Mouse (Mus musculus): ENCODE results near the gene Gpr35. TPM values are rescaled to one million over a fixed set of nuclear protein-coding genes. Genes with fewer than 3 reads are reported as not detected.

Gene Gpr35
- polyA plus RNA-seq, 1 experiment from 2014 or later = 0.38 TPM

DNA sequence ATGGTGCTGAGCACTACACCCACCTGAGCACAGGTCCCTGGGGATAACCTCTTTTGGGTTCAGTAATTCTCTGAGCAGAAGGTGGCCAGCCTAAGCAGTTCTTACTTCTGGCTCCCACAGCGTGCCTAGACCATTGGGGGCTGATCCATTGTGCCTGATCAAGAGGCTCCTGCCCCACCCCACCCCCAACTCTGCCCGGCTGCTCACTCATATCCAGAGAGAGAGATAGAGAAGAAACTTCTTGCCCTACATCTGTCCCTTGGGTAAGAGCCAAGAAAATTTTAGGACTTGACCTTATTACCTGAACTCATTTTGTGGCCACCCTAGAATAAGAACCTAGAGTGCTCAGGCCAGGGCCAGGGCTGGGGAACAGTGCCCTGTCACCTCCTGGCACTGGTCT, 42.2 kb downstream of the Gpr35 start:
- H3K27me3 ChIP-seq (replicated peaks) = no peaks in the 10 kb centered on the region
- no peak overlapping the region for H3K27ac ChIP-seq
- H3K4me2 ChIP-seq (replicated peaks) = no peak overlapping the region
- ATAC-seq (ENCODE audit: low FRiP score, low read depth) = no peak
- 74% methylated on average over 2 of the region's 2 CpGs for WGBS
- H3K4me3 ChIP-seq = no peak overlapping the region
- H3K36me3 ChIP-seq = no peaks in the 10 kb centered on the region
- no peak overlapping the region for H3K9ac ChIP-seq
- H3K9me3 ChIP-seq = no peaks in the 10 kb centered on the region
- no peaks in the 10 kb centered on the region for H3K4me1 ChIP-seq

DNA sequence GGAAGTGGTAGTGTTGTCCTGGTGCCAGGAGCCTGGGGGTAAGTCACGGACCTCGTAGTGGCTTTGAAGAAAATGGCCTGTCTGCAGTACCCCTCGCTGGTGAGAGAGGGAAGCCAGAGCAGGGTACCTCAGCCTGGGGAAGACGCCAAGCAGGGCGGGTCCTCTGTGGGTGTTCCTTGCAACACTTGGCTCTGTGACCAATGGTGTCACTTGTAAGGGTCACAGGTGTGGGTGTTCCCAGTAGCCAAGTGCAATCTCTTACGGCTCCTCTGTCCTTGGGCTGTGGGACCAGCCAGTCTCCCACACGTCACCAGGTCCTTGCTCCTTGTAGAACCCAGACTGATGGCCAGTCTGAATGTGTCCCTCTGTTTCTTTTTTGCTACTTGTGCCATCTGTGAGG, 55.4 kb downstream of the Gpr35 start, which contains the start of gene Aqp12:
Gene Aqp12, plus strand, starts transcription at position 274 of the 400 bp plus-strand sequence.
- H3K4me2 ChIP-seq (replicated peaks) = no peak within 1 kb of the TSS
- no peaks in the 10 kb centered on the region for H3K4me1 ChIP-seq
- H3K4me3 ChIP-seq = no peak within 1 kb of the TSS
- no peak for ATAC-seq (ENCODE audit: low FRiP score, low read depth)
- no peaks in the 10 kb centered on the region for H3K27me3 ChIP-seq (replicated peaks)
- no peak within 1 kb of the TSS for H3K9ac ChIP-seq
- no peaks in the 10 kb centered on the region for H3K36me3 ChIP-seq
- 0 out of 2 replicates have a peak, but pooled peaks cover under 1% of the 10 kb centered on the region for H3K9me3 ChIP-seq
- WGBS = 84% methylated on average over 7 of the region's 7 CpGs
- no peak within 1 kb of the TSS for H3K27ac ChIP-seq

GRCm38 (mm10) chr1:93009196-93009595, 58.5 kb downstream of the Gpr35 start:
- Histone ChIP-seq H3K4me1 (no peaks in the 10 kb centered on the region), H3K27ac (no peak overlapping the region), H3K4me3 (no peak overlapping the region), H3K4me2 (replicated peaks) (no peak overlapping the region), H3K36me3 (no peaks in the 10 kb centered on the region), H3K9ac (no peak overlapping the region), H3K27me3 (replicated peaks) (no peaks in the 10 kb centered on the region), H3K9me3 (no peaks in the 10 kb centered on the region)
- ATAC-seq (ENCODE audit: low FRiP score, low read depth) = no peak
- WGBS = 88% methylated on average over 4 of the region's 4 CpGs

GRCm38 (mm10) chr1:93010731-93011130, 60.1 kb downstream of the Gpr35 start:
- no peak overlapping the region for H3K9ac ChIP-seq
- H3K9me3 ChIP-seq = no peaks in the 10 kb centered on the region
- WGBS = 36% methylated on average over 3 of the region's 3 CpGs
- no peak overlapping the region for H3K4me2 ChIP-seq (replicated peaks)
- ATAC-seq (ENCODE audit: low FRiP score, low read depth) = no peak; the same call in 1 of the 2 replicates
- 0 out of 2 replicates have a peak, but pooled peaks cover 4% of the 10 kb centered on the region for H3K36me3 ChIP-seq
- H3K4me1 ChIP-seq = no peaks in the 10 kb centered on the region
- H3K27ac ChIP-seq = no peak overlapping the region
- no peak overlapping the region for H3K4me3 ChIP-seq
- no peaks in the 10 kb centered on the region for H3K27me3 ChIP-seq (replicated peaks)

DNA sequence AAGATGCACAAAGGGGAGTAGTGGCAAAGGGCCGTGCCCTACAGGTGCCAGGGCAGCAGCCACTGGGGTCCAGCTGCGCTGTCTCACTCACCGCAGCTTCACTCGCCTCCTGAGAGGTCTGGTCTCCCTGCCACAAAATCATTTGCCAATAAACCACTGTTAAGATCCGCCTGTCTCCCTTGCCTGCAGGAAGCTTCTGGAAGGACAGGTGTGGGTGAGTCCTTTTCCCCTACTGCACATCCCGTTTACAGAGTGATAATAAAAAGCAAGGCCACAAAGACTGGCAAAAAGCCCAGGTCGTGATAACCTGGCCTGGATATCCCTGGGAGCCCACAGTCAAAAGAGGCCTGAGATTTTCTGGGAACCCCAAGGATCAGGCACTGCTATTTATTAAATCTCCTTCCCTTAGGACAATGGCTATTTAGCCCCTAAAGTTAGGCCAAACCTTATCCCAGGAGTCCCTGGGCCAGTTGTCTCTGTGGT, 61.5 kb downstream of the Gpr35 start:
- Histone ChIP-seq H3K4me1 (no peaks in the 10 kb centered on the region), H3K36me3 (0 out of 2 replicates have a peak, but pooled peaks cover 5% of the 10 kb centered on the region), H3K9me3 (no peaks in the 10 kb centered on the region), H3K27me3 (replicated peaks) (no peaks in the 10 kb centered on the region), H3K4me3 (no peak overlapping the region), H3K27ac (no peak overlapping the region), H3K4me2 (replicated peaks) (no peak overlapping the region), H3K9ac (no peak overlapping the region)
- WGBS = 76% methylated on average over 7 of the region's 7 CpGs
- ATAC-seq (ENCODE audit: low FRiP score, low read depth) = no peak

GRCm38 (mm10) chr1:93013367-93013766, 62.7 kb downstream of the Gpr35 start:
- no peak for ATAC-seq (ENCODE audit: low FRiP score, low read depth)
- H3K9ac ChIP-seq = no peak overlapping the region
- H3K9me3 ChIP-seq = no peaks in the 10 kb centered on the region
- no peak overlapping the region for H3K4me3 ChIP-seq
- H3K4me1 ChIP-seq = no peaks in the 10 kb centered on the region
- no peak overlapping the region for H3K27ac ChIP-seq
- H3K4me2 ChIP-seq (replicated peaks) = no peak overlapping the region
- H3K36me3 ChIP-seq = peaks cover 17% of the 10 kb centered on the region; the same call in 1 of the 2 replicates
- H3K27me3 ChIP-seq (replicated peaks) = no peaks in the 10 kb centered on the region
- 84% methylated on average over 4 of the region's 4 CpGs for WGBS

DNA sequence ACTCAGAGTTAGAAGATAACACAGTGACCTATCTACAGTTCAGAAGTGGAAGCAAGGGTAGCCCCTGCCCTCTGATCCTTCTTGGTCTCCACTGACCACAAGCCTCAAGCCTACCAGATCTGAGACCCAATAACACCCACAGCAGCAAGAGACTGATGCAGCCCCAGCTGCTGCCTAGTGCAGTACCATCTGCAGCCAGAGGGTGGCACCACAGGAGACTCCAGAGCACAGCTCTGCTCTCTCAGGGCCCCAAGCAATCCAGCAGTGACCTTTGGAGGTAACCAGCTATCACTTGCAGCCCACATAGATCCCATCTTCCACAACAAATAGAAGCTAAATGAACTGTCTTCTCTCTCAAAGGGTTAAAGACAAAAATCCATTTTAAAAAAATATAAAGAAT, 63.8 kb downstream of the Gpr35 start:
- Histone ChIP-seq H3K4me1 (no peaks in the 10 kb centered on the region), H3K9me3 (no peaks in the 10 kb centered on the region), H3K4me2 (replicated peaks) (no peak overlapping the region), H3K27me3 (replicated peaks) (no peaks in the 10 kb centered on the region), H3K9ac (no peak overlapping the region), H3K27ac (no peak overlapping the region), H3K36me3 (peaks cover 26% of the 10 kb centered on the region), H3K4me3 (no peak overlapping the region)
- peak; percentile 41; the same call in 1 of the 2 replicates for ATAC-seq (ENCODE audit: low FRiP score, low read depth)

GRCm38 (mm10) chr1:93015136-93015535, 64.5 kb downstream of the Gpr35 start:
- Histone ChIP-seq H3K4me1 (no peaks in the 10 kb centered on the region), H3K9me3 (no peaks in the 10 kb centered on the region), H3K4me2 (replicated peaks) (no peak overlapping the region), H3K9ac (no peak overlapping the region), H3K27me3 (replicated peaks) (no peaks in the 10 kb centered on the region), H3K27ac (no peak overlapping the region), H3K36me3 (peaks cover 33% of the 10 kb centered on the region), H3K4me3 (no peak overlapping the region)
- WGBS = 67% methylated on average over 2 of the region's 2 CpGs
- ATAC-seq (ENCODE audit: low FRiP score, low read depth) = no peak

- peaks cover 64% of the 10 kb centered on the region for H3K36me3 ChIP-seq
- no peak overlapping the region for H3K9ac ChIP-seq
- WGBS = 86% methylated on average over 10 of the region's 10 CpGs
- no peak overlapping the region for H3K4me3 ChIP-seq
- no peak overlapping the region for H3K4me2 ChIP-seq (replicated peaks)
- no peak for ATAC-seq (ENCODE audit: low FRiP score, low read depth)
- H3K27ac ChIP-seq = no peak overlapping the region
- H3K9me3 ChIP-seq = no peaks in the 10 kb centered on the region
- no peaks in the 10 kb centered on the region for H3K27me3 ChIP-seq (replicated peaks)
- H3K4me1 ChIP-seq = no peaks in the 10 kb centered on the region
Measured at GRCm38 (mm10) chr1:93018716-93019115, 68.1 kb downstream of the Gpr35 start.

- Histone ChIP-seq H3K27ac (no peak overlapping the region), H3K36me3 (peaks cover 80% of the 10 kb centered on the region), H3K9me3 (no peaks in the 10 kb centered on the region), H3K9ac (no peak overlapping the region), H3K4me2 (replicated peaks) (no peak overlapping the region), H3K4me1 (no peaks in the 10 kb centered on the region), H3K27me3 (replicated peaks) (no peaks in the 10 kb centered on the region), H3K4me3 (no peak overlapping the region)
- ATAC-seq (ENCODE audit: low FRiP score, low read depth) = no peak
- 78% methylated on average over 4 of the region's 4 CpGs for WGBS
Measured at GRCm38 (mm10) chr1:93020602-93021001, 69.9 kb downstream of the Gpr35 start.

DNA sequence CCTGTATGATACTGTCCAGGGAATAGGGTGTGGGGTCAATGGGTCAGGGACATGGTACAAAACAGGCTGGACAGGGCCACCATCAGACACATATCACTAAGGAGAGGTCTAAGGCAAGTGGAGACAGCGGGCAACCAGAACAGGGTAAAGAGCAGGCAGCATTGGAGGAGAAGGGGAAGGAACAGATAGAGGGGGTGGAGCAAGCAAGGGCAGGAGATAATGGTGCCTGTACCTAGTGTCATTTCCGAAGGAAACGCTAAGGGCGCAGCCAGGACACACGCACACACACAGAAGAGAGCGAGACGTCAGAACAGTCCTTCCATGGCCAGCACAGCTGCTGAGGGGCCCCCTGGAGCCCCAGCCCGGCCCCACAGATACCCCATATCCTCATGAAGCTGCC, 75.9 kb downstream of the Gpr35 start:
- H3K27me3 ChIP-seq (replicated peaks) = no peaks in the 10 kb centered on the region
- H3K4me2 ChIP-seq (replicated peaks) = no peak overlapping the region
- H3K36me3 ChIP-seq = peaks cover 64% of the 10 kb centered on the region
- no peak for ATAC-seq (ENCODE audit: low FRiP score, low read depth)
- no peak overlapping the region for H3K4me3 ChIP-seq
- no peaks in the 10 kb centered on the region for H3K9me3 ChIP-seq
- 0 out of 2 replicates have a peak overlapping the region, but pooled peaks have one; percentile 3 for H3K27ac ChIP-seq
- H3K9ac ChIP-seq = no peak overlapping the region
- H3K4me1 ChIP-seq = no peaks in the 10 kb centered on the region
- WGBS = 85% methylated on average over 8 of the region's 8 CpGs

DNA sequence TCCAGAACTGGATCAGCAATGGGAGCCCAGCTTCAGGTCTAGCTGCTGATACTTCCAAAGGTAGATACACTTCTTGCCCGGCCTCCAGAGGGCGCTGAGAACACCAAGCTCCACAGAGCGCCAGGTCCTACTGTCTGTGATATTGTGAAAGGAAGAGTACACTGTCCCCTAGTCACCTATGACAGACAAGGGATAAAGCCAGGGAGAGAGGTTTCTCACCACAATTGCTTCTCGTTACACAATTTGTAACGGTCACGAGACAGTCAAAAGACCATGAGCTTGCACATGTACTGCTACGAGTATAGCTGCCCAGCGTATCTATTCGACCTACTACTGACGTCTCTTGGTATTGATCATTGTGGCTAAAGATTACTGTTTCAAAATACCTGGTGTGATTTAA, 78.7 kb downstream of the Gpr35 start:
- Histone ChIP-seq H3K4me1 (no peaks in the 10 kb centered on the region), H3K27ac (no peak overlapping the region), H3K9me3 (no peaks in the 10 kb centered on the region), H3K36me3 (peaks cover 62% of the 10 kb centered on the region), H3K4me2 (replicated peaks) (no peak overlapping the region), H3K27me3 (replicated peaks) (no peaks in the 10 kb centered on the region), H3K9ac (no peak overlapping the region), H3K4me3 (no peak overlapping the region)
- ATAC-seq (ENCODE audit: low FRiP score, low read depth) = no peak
- 93% methylated on average over 10 of the region's 10 CpGs for WGBS

- Histone ChIP-seq H3K4me1 (no peaks in the 10 kb centered on the region), H3K9me3 (no peaks in the 10 kb centered on the region), H3K9ac (no peak overlapping the region), H3K27ac (no peak overlapping the region), H3K4me3 (no peak overlapping the region), H3K27me3 (replicated peaks) (no peaks in the 10 kb centered on the region), H3K4me2 (replicated peaks) (no peak overlapping the region), H3K36me3 (peaks cover 62% of the 10 kb centered on the region)
- 83% methylated on average over 2 of the region's 2 CpGs for WGBS
- no peak for ATAC-seq (ENCODE audit: low FRiP score, low read depth)
Measured at GRCm38 (mm10) chr1:93030060-93030459, 79.4 kb downstream of the Gpr35 start.

Data from neural tube, embryonic 12.5 days (tissue).